Mouse (Mus musculus) heart, adult 18-20 months (tissue): ENCODE results near the gene Ntpcr. TPM values are rescaled to one million over a fixed set of nuclear protein-coding genes. Genes with fewer than 3 reads are reported as not detected.

ENCODE experiments used
- DNase-seq, 2 experiments: peaks; one replicate each; pipeline ENCODE4 v3.0.0; 2021 to 2022; ENCODE audit warnings: mixed read lengths in 1 of 2
- total RNA-seq, 2 experiments: library from RNA; stranded (reverse); gene quantifications; 2 replicates each; pipeline ENCODE4 v1.2.3; 2021

Ntpcr gene
- total RNA-seq, 2 experiments from 2014 or later, result 12.8 to 16.7 TPM

DNA sequence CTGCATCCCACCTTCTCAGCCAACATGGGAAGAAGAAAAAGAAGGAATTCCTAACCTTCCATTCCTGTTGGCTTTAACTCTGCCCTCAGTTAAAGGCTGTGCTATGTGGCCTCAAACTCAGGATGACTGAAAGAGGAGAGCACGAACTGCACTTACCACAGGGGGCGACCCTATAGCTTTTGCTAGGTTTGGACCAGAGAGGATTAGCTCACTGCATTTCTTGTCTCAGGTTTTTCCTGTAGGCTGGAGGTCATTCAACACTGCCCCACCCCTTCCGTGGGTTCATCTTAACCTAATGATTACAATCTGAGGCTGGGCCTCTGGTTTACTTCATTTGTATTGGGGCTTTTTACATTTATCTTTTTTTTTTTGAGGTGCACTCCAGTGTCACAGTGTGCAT, 45.3 kb downstream of the Ntpcr start:
- DNase-seq, result no peak

DNA sequence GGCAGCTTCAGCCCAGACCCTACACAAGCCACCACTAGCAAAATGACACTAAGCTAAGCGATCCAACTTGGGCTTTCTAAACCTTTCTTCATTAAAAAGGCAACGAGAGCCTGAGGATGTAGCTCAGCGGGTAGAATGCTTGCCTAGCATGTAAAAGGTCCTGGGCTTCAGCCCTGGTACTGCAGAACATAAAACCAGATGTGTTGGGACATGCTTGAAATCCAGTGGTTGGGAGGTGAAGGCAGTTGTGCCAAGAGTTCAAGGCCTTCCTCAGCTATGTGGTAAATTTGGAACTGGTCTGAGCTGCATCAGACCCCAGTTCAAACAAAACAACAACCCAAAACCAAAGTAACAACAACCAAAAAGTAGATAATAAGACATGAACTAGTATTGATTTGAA, 46.6 kb downstream of the Ntpcr start:
- no peak for DNase-seq

- DNase-seq, result peak in 1 of 2 experiments; percentile 13
These were observed 47.0 kb downstream of the Ntpcr start for GRCm38 (mm10) chr8:125776800-125777199.

- DNase-seq, result no peak
These were observed 47.9 kb downstream of the Ntpcr start for GRCm38 (mm10) chr8:125777478-125778164.

DNA sequence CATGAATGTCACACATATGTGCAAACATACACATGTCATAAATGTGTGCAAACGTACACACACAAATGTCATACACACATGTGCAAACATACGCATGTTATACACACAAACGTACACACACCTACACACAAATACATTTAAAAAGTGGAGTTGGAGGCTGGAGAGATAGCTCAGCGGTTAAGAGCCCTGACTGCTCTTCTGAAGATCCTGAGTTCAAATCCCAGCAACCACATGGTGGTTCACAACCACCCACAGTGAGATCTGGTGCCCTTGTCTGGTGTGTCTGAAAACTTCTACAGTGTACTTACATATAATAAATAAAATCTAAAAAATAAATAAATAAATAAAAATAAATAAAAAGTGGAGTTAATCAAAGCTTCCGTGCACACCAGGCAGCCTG, 49.2 kb downstream of the Ntpcr start:
- DNase-seq, result no peak

DNA sequence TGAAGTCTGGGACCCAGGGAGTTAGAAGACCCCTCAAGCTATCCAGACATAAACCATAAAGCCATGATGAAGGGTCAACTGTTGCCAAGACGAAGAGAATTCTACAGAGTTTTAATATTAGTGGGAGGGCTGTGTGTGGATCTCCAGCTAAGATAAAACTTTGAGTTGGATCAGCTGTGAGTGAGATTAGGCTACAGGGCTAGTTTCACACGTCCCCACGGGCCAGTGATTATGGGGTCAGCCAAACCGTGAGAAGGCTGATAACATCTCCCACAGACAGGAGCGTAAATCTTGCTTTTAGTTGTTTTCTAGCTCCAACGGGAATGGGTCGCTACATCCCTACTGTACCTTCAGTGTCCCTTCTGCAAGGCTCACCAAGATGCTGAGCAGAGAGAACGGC, 49.9 kb downstream of the Ntpcr start:
- DNase-seq, result no peak

- DNase-seq, result no peak
These were observed 52.4 kb downstream of the Ntpcr start for GRCm38 (mm10) chr8:125782161-125782560.

DNA sequence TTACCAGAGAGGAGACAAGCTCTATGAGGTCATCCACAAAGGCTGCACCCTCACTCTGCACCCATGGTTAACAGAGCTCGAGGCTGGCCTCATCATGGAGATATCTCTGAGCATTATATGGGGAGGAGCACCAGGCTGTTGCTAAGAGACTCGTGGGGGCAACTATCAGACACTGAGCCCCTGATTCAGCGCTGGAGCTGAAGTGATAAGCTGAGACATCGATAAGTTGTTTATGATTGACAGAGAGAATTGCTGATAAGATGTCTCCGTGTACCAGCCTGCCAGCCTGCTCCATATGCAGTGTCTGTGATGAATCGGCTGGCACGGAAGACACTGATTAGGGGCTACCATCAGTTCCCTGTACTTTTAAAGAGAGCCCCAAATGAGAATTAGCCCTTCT, 57.1 kb downstream of the Ntpcr start:
- DNase-seq, result no peak

DNA sequence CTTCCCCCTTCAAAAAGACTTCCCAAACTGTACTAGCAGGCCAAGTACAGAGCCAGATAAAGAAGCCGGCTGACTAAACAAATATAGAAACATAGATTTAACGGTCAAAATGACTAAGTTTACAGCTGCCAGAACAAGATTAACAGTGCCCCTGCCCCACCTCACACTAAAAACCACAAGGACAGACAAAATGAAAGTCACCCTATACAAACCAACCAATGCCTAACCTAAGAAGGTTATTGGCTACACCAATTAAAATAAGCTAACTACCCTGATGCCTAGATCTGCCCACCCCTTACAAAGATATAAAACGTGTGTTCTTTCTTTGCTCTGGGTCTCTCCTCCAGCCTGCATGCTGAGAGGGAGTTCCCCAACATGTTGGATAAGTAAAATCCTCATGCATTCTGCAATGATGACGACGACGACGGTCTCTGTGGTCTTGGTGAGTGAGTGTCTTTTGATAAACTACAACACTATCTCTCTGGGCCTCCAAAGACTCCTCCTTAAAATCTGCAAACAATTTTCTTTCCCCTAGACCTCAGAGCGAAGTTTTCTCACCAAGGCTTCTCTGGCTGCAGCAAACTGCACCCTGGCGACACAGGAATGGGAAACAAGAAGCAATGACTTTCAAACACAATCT, 63.2 kb downstream of the Ntpcr start:
- no peak for DNase-seq

- DNase-seq, result no peak
These were observed 65.6 kb downstream of the Ntpcr start for GRCm38 (mm10) chr8:125795341-125795740.

GRCm38 (mm10) chr8:125796970-125797369, 67.2 kb downstream of the Ntpcr start:
- no peak for DNase-seq

Other genes starting within 250 kb of the Ntpcr start
- 10 to 100 TPM; 37.9 to 42.2 TPM for gene Sipa1l2, start 160.2 kb upstream of the Ntpcr start, total RNA-seq
- 1 to 10 TPM; 4.5 to 5.1 TPM for gene Map10, start 60.1 kb upstream of the Ntpcr start, total RNA-seq
- gene Pcnx2, start 168.4 kb downstream of the Ntpcr start, total RNA-seq, result under 1 TPM; 0.50 to 0.80 TPM
- gene Map3k21, start 180.5 kb downstream of the Ntpcr start, total RNA-seq, result under 1 TPM; 0.67 to 0.89 TPM